Comparison of ENCODE assay signal across 8 mouse cellular contexts in the genomic region with DNA sequence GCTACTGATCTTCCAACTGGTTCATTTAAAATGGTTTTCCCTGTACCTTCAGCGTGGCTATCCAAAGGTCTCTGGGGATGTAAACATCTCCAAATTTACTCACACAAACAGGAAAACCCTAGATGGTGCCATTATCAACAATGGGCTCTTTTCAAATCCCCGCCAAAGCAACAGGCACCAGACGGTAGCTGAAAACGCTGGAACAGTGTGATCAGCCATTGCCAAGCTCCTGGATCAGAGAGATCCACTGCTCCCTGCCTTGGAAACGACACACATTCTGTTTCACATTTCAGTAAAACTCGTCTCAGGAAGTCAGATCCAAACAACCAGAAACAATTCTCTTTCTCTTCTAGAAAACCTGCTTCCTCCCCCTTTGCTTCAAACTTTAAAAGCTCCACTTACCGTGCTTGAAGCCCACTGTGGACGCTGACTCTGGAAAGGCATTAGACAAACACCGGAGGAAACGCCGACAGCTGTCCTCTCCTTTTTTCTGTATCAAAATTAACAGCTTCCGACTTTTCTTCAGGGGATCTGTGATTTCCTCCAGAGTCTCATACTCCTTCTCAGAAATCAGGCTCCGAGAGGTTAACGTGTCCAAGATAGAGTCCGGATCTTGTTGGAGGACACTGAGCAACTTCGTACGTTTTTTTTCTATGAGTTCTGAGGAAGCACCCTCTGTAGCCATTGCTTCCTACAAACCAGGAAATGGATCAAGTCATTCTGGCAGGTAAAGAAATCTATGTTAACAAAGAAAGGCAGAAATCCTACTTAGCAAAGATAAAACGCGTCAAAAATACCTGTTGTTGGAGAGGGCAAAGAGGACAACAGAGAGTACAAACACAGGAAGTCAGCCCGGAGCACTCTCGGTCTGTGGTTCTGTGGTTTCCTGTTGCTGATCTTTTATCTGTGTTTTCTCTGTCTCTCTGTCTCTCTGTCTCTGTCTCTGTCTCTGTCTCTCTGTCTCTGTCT. TPM values are rescaled to one million over a fixed set of nuclear protein-coding genes. Genes with fewer than 3 reads are reported as not detected.
DNase-seq lines count a peak whose midpoint lies in the region; ATAC-seq and TF ChIP-seq lines count a peak whose summit lies in the region.

Card6 (minus strand) TSS at position 854 of the 969 bp plus-strand sequence.

- no peaks in the 10 kb centered on the region for H3K27me3 ChIP-seq in embryonic facial prominence, embryonic 10.5 days (replicated peaks; ENCODE audit: low read depth, poor library complexity, severe bottlenecking)
- H3K27me3 ChIP-seq in intestine, embryonic 16.5 days (replicated peaks; ENCODE audit: control insufficient read depth, insufficient read depth, low read length): no peaks in the 10 kb centered on the region
- no peaks in the 10 kb centered on the region for H3K27me3 ChIP-seq in lung, embryonic 14.5 days (ENCODE audit: insufficient read depth, low read length)
- H3K27me3 ChIP-seq in forebrain, embryonic 12.5 days: no peaks in the 10 kb centered on the region

- peak within 1 kb of the TSS; percentile 42 for H3K4me2 ChIP-seq in intestine, embryonic 16.5 days (ENCODE audit: low read depth, low read length)
- peak within 1 kb of the TSS; percentile 47 for H3K4me2 ChIP-seq in lung, embryonic 14.5 days
- no peak within 1 kb of the TSS for H3K4me2 ChIP-seq in forebrain, embryonic 12.5 days

- no peak for TF ChIP-seq CTCF in left cerebral cortex, adult 2 months (IDR thresholded peaks at IDR 0.05)
- TF ChIP-seq CTCF in lung, embryonic 14.5 days (IDR thresholded peaks at IDR 0.05; ENCODE audit: low read depth): no peak

- H3K36me3 ChIP-seq in embryonic facial prominence, embryonic 10.5 days (replicated peaks): no peaks in the 10 kb centered on the region
- H3K36me3 ChIP-seq in intestine, embryonic 16.5 days (ENCODE audit: control insufficient read depth, insufficient read depth, low read length): no peaks in the 10 kb centered on the region
- no peaks in the 10 kb centered on the region for H3K36me3 ChIP-seq in lung, embryonic 14.5 days (ENCODE audit: insufficient read depth)
- no peaks in the 10 kb centered on the region for H3K36me3 ChIP-seq in forebrain, embryonic 12.5 days (replicated peaks)

- H3K4me1 ChIP-seq in embryonic facial prominence, embryonic 10.5 days: no peaks in the 10 kb centered on the region
- H3K4me1 ChIP-seq in intestine, embryonic 16.5 days (ENCODE audit: control insufficient read depth, insufficient read depth, low read length): no peaks in the 10 kb centered on the region
- H3K4me1 ChIP-seq in lung, embryonic 14.5 days (ENCODE audit: insufficient read depth): no peaks in the 10 kb centered on the region
- H3K4me1 ChIP-seq in forebrain, embryonic 12.5 days: no peaks in the 10 kb centered on the region

- H3K27ac ChIP-seq in left cerebral cortex, adult 2 months: peak within 1 kb of the TSS; percentile 61
- H3K27ac ChIP-seq in embryonic facial prominence, embryonic 10.5 days (replicated peaks): 0 out of 2 replicates have a peak within 1 kb of the TSS, but pooled peaks have one; percentile 32
- H3K27ac ChIP-seq in intestine, embryonic 16.5 days (ENCODE audit: low read length): peak within 1 kb of the TSS; percentile 43
- H3K27ac ChIP-seq in lung, embryonic 14.5 days (ENCODE audit: low read depth): peak within 1 kb of the TSS; percentile 56; the same call in 1 of the 2 replicates
- no peak within 1 kb of the TSS for H3K27ac ChIP-seq in forebrain, embryonic 12.5 days

- H3K9me3 ChIP-seq in embryonic facial prominence, embryonic 10.5 days: no peaks in the 10 kb centered on the region
- no peaks in the 10 kb centered on the region for H3K9me3 ChIP-seq in intestine, embryonic 16.5 days (ENCODE audit: control insufficient read depth, low read length)
- no peaks in the 10 kb centered on the region for H3K9me3 ChIP-seq in lung, embryonic 14.5 days (ENCODE audit: low read depth, low read length)
- no peaks in the 10 kb centered on the region for H3K9me3 ChIP-seq in forebrain, embryonic 12.5 days

- intact Hi-C loops in left cerebral cortex, adult 2 months (cut with DNase I): loop anchor here (5.0 kb wide), 2 partner anchors 1051 to 1151 kb away; no protein-coding TSS in a partner anchor
- intact Hi-C loops in left cerebral cortex, postnatal 10 days (cut with DNase I): loop anchor here (2.0 to 10.0 kb wide), 2 partner anchors 1051 to 1813 kb away; no protein-coding TSS in a partner anchor

- H3K9ac ChIP-seq in intestine, embryonic 16.5 days (ENCODE audit: low read depth, low read length): peak within 1 kb of the TSS; percentile 26
- peak within 1 kb of the TSS; percentile 13; the same call in 1 of the 2 replicates for H3K9ac ChIP-seq in lung, embryonic 14.5 days
- H3K9ac ChIP-seq in forebrain, embryonic 12.5 days: no peak within 1 kb of the TSS

- peak within 1 kb of the TSS; percentile 41 for H3K4me3 ChIP-seq in left cerebral cortex, adult 2 months
- H3K4me3 ChIP-seq in embryonic facial prominence, embryonic 10.5 days: peak within 1 kb of the TSS; percentile 26; the same call in 1 of the 2 replicates
- peak within 1 kb of the TSS; percentile 35 for H3K4me3 ChIP-seq in intestine, embryonic 16.5 days (ENCODE audit: low read length)
- H3K4me3 ChIP-seq in lung, embryonic 14.5 days (ENCODE audit: low read depth, low read length): peak within 1 kb of the TSS; percentile 23
- no peak within 1 kb of the TSS for H3K4me3 ChIP-seq in forebrain, embryonic 12.5 days (replicated peaks)

- 68% methylated on average over 21 of the region's 21 CpGs for WGBS in embryonic facial prominence, embryonic 10.5 days
- 43% methylated on average over 21 of the region's 21 CpGs for WGBS in intestine, embryonic 16.5 days
- 36% methylated on average over 21 of the region's 21 CpGs for WGBS in lung, embryonic 14.5 days
- WGBS in forebrain, embryonic 12.5 days: 75% methylated on average over 21 of the region's 21 CpGs

- ATAC-seq in intestine, embryonic 16.5 days: no peak; the same call in 1 of the 2 replicates
- ATAC-seq in lung, embryonic 14.5 days (ENCODE audit: insufficient read depth): no peak
- no peak for ATAC-seq in forebrain, embryonic 12.5 days (ENCODE audit: low FRiP score)

- no peak for DNase-seq in left cerebral cortex, adult 2 months (ENCODE audit: extremely low spot score in 1 of 2, low spot score in 2 of 2)
- DNase-seq in left cerebral cortex, adult 8-10 months (ENCODE audit: low spot score in 2 of 2): no peak
- no peak for DNase-seq in embryonic facial prominence, embryonic 10.5 days (ENCODE audit: low spot score)
- DNase-seq in lung, embryonic 14.5 days: peak; percentile 22
- peak; percentile 87 for DNase-seq in thymus, postnatal 0 days (ENCODE audit: low spot score)
- DNase-seq in left cerebral cortex, postnatal 10 days (ENCODE audit: extremely low spot score in 1 of 2, low spot score in 2 of 2): no peak

RNA-seq across cellular contexts. Expression of gene Card6, which starts in this region (rescaled TPM):
- 1 to 10 TPM; 2.2 to 2.7 TPM for total RNA-seq in left cerebral cortex, adult 2 months (2021)
- 1 to 10 TPM; 2.2 to 3.0 (median 2.8) TPM for total RNA-seq in left cerebral cortex, adult 8-10 months (2022)
- 0.52 and 0.95 TPM in 2 replicates for polyA plus RNA-seq in embryonic facial prominence, embryonic 10.5 days (2016; fragmentation: Nextera tagmentation; extraction: Ambion mirVana)
- 1.5 and 2.1 TPM in 2 replicates for polyA plus RNA-seq in intestine, embryonic 16.5 days (2015; fragmentation: Nextera tagmentation; extraction: Ambion mirVana)
- 1.7 and 2.2 TPM in 2 replicates for polyA plus RNA-seq in lung, embryonic 14.5 days (2014; fragmentation: Nextera tagmentation; extraction: Ambion mirVana)
- polyA plus RNA-seq in thymus, postnatal 0 days (2015; fragmentation: Nextera tagmentation; extraction: Ambion mirVana): 1.0 and 1.3 TPM in 2 replicates
- total RNA-seq in left cerebral cortex, postnatal 10 days (2021): under 1 TPM; 0.73 to 0.88 TPM
- 0.45 and 1.1 TPM in 2 replicates for polyA plus RNA-seq in forebrain, embryonic 12.5 days (2016; fragmentation: Nextera tagmentation; extraction: Ambion mirVana)

Comparison
In these comparisons a context has a peak if more than half of its experiments do, and no peak if none do; other contexts are left out.
1. DNase-seq: peak in lung, embryonic 14.5 days (single experiment) and thymus, postnatal 0 days (single experiment); none in left cerebral cortex, adult 2 months (0 of 2), left cerebral cortex, adult 8-10 months (0 of 2), embryonic facial prominence, embryonic 10.5 days (single experiment) and left cerebral cortex, postnatal 10 days (0 of 2).